Mouse (Mus musculus) myocyte (in vitro differentiated cells): ENCODE data around the gene Hectd4.

Source experiments
- CEBPB ChIP-seq: IDR thresholded peaks from 2 replicates; pipeline ENCODE4 v1.6.1; 2011; ENCODE audit warnings: mild to moderate bottlenecking, moderate library complexity; ENCODE audit not compliant: poor library complexity, insufficient read depth, severe bottlenecking
- E2F4 ChIP-seq: IDR thresholded peaks from one replicate; pipeline ENCODE4 v1.6.1; 2011; ENCODE audit warnings: mild to moderate bottlenecking, control low read depth, moderate library complexity; ENCODE audit not compliant: insufficient read depth
- POLR2A ChIP-seq: IDR thresholded peaks from one replicate; pipeline ENCODE4 v1.6.1; 2011; ENCODE audit warnings: low read depth, mild to moderate bottlenecking, control low read depth, moderate library complexity; ENCODE audit not compliant: insufficient read length
- REST ChIP-seq: IDR thresholded peaks from one replicate; pipeline ENCODE4 v1.6.1; 2011; ENCODE audit warnings: mild to moderate bottlenecking, control low read depth, moderate library complexity; ENCODE audit not compliant: insufficient read depth, insufficient read length
- TCF12 ChIP-seq: IDR thresholded peaks from one replicate; pipeline ENCODE4 v1.6.1; 2011; ENCODE audit warnings: mild to moderate bottlenecking, control low read depth; ENCODE audit not compliant: poor library complexity, insufficient read depth, severe bottlenecking
- TCF3 ChIP-seq: IDR thresholded peaks from one replicate; pipeline ENCODE4 v1.6.1; 2011; ENCODE audit warnings: low read depth, control low read depth; ENCODE audit not compliant: insufficient read length

DNA sequence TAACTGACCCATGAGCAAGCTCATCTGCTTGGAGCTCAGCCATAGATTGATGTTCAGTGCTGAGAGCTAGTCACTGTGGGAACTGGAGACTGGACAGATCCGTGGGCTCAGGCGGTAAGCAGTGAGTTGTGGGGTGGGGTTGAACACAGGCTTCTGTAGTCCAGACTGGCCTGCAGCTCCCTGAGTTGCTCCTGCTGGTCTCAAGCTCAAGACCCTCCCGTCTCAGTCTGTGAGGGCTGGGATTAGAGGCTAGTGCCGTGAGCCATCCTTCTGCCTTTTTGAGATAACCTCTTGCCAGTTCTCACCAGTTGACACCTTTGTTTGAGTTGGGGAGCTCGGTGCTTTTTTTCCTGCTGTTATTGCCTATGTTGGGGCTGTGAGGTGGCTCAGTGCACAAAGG, 180.8 kb downstream of the Hectd4 start:
- TF ChIP-seq TCF3 (no peak), POLR2A (no peak), REST (no peak), TCF12 (no peak), E2F4 (no peak), CEBPB (no peak)
